Mouse (Mus musculus) testis, postnatal 10 days (tissue): ENCODE data around the gene Gm12695.

ENCODE experiments used
- DNase-seq: peaks from one replicate; pipeline ENCODE4 v3.0.0; 2021; ENCODE audit warnings: low spot score

Gm12695 gene

DNA sequence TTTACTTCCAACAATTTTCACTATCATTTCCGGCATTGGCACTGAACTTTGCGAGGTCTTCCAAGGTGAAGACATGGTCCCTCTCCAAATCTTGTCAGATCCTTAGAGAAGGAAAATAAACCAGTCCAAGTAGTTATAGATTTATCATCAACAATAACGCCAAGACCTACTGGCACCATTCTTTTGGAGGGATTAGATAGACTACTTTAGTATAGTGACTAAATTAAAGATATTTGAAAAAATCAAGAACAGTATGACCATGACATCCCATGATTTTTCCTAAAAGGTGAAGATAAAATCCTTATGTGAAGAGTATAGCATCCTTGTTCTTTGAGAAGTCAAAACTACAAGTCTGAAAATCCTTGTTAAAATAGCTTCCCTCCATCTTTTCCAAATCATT is at the start of gene Gm12695:
Gene Gm12695, minus strand, starts transcription at position 101 of the 400 bp plus-strand sequence.
- DNase-seq, result no peak

- no peak for DNase-seq
Observed at GRCm38 (mm10) chr4:96825540-96826045, 40.6 kb upstream of the Gm12695 start.

DNA sequence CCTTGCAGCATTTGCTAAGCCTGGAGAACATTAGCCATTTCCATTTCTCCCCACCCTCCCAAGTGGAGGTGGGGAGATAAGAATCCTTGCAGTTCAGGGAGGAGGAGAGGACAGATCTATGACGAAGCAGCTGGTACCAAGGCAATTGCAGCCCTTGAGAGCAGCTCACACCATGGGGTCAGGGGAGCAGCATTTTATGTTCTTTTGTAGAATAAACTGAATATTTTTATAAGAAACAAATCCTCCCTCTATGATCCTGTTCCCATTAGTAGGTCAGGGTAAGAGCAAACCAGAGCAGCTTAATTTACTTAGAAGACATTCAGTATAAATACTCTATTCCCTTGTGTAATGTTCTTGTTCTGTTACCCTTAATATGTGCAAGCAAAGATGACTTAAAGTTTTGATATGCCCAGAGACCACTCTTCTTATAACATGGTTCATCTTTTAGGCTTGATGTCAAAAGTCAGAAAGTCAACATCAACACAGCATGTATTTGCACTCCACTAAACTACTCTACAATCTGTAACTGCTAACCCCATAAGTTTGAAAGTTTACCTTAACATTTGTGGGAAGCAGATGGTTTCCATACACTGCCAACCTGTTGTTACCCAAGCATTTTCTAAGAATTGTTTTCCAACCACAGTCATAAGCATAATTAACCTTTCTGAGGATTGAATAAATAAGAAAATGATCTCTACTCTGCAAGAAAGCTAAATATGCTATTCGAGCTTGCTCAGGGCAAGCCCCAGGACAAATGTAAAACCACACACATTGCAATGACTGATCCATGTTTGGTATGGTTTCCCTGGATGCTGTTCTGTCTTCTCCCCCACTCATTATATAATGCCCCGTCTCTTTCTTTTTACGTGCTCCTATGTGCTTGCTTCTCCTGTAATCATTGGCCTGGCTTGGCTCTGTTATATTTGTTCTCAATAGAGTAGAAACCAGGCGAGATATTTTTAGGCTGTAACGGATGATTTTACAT is 22.1 kb upstream of the Gm12695 start:
- DNase-seq, result no peak

DNA sequence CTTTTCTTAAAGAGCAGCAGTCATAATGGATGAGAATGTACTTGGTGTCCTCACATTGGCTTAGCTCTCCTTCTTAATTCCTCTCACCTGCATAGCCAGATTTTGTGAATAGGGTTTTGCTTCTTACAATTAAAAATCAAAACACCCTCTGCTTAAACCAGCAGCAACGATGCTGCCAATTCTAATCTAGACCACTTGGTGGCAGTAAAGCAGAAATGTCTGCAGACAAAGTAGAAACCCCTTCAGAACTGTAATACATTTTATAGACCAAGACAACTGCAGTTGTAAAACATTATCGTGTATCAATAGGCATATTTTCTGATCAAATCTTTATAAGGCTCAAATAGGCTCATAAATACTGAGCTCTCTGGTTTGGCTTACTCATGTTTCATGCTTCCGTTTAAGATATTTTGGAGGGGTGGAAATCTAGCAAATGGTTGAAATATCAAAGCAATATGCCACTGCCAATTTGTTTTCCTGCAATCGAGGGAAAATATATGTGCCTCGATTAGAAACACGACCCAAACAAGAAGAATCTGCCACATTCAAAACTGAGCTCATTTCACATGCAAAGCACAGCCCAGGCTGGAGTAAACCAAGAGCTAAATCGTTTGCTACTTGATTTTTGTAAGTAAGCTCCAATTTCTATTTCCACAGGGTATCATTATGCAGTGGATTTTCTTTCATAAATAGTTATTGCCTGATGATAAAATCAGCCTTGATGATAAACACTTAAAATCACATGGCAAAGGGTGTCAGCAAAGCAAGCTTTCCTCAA is 14.6 kb upstream of the Gm12695 start:
- DNase-seq, result no peak

DNA sequence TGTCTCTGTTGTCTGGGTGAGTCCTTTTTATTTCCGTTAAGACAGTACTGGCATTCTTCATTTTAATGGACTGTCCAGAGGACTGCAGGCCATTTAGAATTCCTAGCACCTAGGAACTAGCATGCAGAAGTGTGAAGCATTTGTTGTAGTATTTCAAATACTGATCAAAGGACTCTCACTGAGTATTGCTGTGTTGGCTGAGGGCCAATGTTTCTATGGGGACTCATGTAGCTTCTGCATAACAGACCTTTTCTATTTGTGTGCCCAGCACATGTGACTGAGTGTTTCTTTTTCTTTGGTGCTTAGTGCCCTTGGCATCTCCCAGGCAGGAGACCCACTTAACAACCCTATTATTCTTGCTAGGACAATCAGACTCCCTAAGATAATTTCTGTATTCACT is 12.6 kb upstream of the Gm12695 start:
- DNase-seq, result no peak

GRCm38 (mm10) chr4:96791301-96791700 is 6.3 kb upstream of the Gm12695 start:
- no peak for DNase-seq

- no peak for DNase-seq
Observed at GRCm38 (mm10) chr4:96789905-96790304, 4.9 kb upstream of the Gm12695 start.

GRCm38 (mm10) chr4:96786610-96787009 is 1.6 kb upstream of the Gm12695 start:
- no peak for DNase-seq

GRCm38 (mm10) chr4:96772966-96773566 is 11.9 kb downstream of the Gm12695 start:
- DNase-seq, result no peak

GRCm38 (mm10) chr4:96766396-96766998 is 18.5 kb downstream of the Gm12695 start:
- no peak for DNase-seq

GRCm38 (mm10) chr4:96751953-96752352 is 33.0 kb downstream of the Gm12695 start:
- DNase-seq, result no peak

- no peak for DNase-seq
Observed at GRCm38 (mm10) chr4:96740472-96740871, 44.5 kb downstream of the Gm12695 start.

- DNase-seq, result no peak
Observed at GRCm38 (mm10) chr4:96729256-96729655, 55.7 kb downstream of the Gm12695 start.

GRCm38 (mm10) chr4:96728211-96728610 is 56.8 kb downstream of the Gm12695 start:
- no peak for DNase-seq

DNA sequence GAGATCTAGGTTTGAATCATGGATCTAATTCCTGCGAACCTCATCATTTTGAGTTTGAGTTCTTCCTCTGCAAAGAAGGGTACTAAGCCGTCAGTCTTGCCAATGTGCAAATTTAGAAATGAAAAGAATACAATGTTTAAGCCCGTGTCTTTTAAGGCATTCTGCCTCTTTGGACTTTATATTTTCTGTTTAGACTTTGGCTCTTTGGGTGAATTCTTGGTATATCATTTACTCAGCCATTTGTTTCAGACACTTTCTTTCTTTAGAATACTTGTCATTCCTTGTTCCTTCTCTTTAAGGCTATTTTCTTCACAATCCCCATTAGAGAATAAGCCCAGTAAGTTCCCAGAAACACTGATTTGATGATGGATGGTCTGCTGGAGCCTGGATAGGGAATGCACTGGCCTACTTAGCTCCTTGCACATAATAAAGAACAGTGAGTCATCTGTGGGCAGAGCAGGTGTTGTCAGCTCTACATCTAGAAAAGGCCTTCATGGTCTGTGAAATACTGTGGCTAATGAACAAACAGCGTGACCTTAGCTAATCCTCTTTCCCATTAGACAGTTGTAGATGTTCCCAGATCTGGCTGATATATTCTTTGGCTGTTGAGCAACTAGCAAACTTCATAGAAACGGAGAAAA is 59.5 kb downstream of the Gm12695 start:
- no peak for DNase-seq

DNA sequence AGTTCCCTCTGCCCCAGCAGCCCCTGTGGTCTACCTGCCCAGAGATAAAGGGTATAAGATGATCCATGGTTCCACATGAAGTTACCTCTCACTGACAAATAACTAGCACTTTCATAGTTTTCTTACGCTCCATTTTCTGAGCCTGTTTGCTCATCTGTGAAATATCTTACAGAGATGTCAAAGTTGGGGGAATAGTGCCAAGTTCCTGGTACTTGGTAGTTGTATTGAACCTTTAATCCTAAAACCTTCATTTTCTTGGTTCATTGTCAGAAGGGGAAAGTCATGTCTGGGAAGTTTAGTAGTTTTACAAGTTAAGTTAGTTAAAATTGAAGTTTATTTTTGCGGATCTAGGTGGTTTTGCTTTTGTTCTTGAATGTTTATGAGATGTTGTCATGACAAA is 62.7 kb downstream of the Gm12695 start:
- DNase-seq, result no peak

GRCm38 (mm10) chr4:96718977-96719966 is 65.7 kb downstream of the Gm12695 start:
- DNase-seq, result no peak

DNA sequence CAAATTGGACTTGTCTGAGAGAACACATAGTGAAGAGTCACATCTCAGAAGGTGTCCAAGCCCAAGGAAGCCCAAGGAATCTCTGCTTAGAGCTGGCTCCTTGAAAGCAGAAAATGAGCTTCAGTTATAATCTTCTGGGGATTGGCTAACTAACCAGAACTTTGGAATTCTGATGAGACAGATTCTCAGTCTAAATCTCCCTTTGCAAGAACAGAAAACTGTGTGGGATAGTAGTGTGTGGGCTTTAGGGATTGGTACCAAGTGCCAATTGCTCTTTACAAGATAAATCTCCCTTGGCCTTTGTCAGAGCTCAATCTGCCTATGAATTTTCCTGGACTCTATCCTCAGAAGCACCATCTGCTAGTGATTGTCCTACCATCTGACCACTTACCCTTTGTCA is 66.5 kb downstream of the Gm12695 start:
- no peak for DNase-seq

DNA sequence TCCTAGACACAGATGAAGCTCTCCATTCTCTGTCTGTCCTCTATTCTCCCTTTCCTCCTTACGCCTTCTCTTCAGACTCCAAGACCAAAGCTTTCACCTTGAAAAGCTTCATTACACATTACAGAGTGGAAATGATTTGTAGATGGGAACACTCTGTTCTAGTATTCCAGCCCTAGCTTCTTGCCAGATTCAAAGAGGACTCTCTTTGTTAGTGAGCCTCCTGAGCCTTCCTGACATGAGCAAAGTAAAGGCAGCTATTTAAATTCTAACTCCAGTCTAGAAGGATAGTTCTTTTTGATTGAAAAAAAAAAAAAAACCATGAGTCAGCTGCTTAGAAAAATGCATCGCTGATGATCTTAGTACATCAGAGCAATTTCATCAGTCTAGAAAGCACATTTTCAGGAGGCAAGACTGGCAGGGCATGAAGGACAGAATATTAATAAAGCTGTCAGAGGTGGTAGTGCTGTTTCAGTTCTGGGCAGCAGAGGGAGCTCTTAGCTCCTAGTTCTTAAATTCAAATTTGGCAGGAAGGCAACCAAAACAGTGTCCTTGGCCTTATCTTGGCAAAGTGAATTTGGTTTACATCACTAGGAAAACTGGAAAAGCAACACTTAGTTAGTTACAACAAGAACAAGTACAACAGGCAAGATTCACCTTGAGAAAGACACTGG is 79.6 kb downstream of the Gm12695 start:
- peak; percentile 69 for DNase-seq

DNA sequence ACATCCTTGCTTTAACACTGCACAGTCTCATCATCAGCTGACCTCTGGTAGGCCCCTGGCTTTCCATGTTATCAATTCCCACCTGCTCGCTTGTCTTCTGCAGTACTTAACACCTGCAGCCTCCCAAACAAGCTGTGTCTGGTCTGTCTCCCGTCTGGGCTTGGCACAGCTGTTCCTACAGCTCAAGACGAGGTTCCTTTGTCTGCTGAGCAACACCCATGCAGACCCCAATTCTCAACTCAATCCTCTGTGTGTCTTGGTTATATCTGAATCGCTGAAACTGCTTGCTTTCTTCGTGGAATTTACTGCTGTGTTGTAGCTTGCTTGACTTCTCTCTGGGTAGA is 86.8 kb downstream of the Gm12695 start:
- DNase-seq, result no peak
